Mouse (Mus musculus) kidney, embryonic 14.5 days (tissue): ENCODE data around the gene Nacc1. TPM values are rescaled to one million over a fixed set of nuclear protein-coding genes. Genes with fewer than 3 reads are reported as not detected.
A peak's percentile ranks its signal among the peaks of the same experiment; 100 is the strongest.

ENCODE experiments used
- ATAC-seq: fragments of 200-750 bp; cut with Nextera tagmentation; 2 replicates; pipeline ENCODE4 v1.8.0; 2017; ENCODE audit warnings: moderate number of reproducible peaks, mild to moderate bottlenecking, moderate TSS enrichment, moderate library complexity; ENCODE audit not compliant: low FRiP score, low TSS enrichment
- H3K27ac ChIP-seq: fragments of 300-500 bp; sonication (generic); 2 replicates; pipeline ENCODE4 v1.5.1; 2014; ENCODE audit warnings: low read depth, mild to moderate bottlenecking, low read length, moderate library complexity, mixed read lengths
- H3K27me3 ChIP-seq: fragments of 300-500 bp; sonication (generic); 2 replicates; pipeline ENCODE4 v1.6.1; 2014; ENCODE audit warnings: mild to moderate bottlenecking, low read length; ENCODE audit not compliant: control insufficient read depth, insufficient read depth
- H3K36me3 ChIP-seq: fragments of 300-500 bp; sonication (generic); 2 replicates; pipeline ENCODE4 v1.6.1; 2014; ENCODE audit warnings: low read length, mixed read lengths; ENCODE audit not compliant: control insufficient read depth, insufficient read depth
- H3K4me1 ChIP-seq: fragments of 300-500 bp; sonication (generic); 2 replicates; pipeline ENCODE4 v1.6.1; 2014; ENCODE audit warnings: low read length, mixed read lengths; ENCODE audit not compliant: control insufficient read depth, insufficient read depth
- H3K4me2 ChIP-seq: fragments of 300-500 bp; sonication (generic); replicated peaks from 2 replicates; pipeline ENCODE4 v1.6.1; 2014; ENCODE audit warnings: low read depth, mild to moderate bottlenecking, low read length
- H3K4me3 ChIP-seq: fragments of 300-500 bp; sonication (generic); 2 replicates; pipeline ENCODE4 v1.5.1; 2014; ENCODE audit warnings: mild to moderate bottlenecking, low read length
- H3K9ac ChIP-seq: fragments of 300-500 bp; sonication (generic); 2 replicates; pipeline ENCODE4 v1.6.1; 2014; ENCODE audit warnings: low read depth, mild to moderate bottlenecking, low read length, moderate library complexity
- H3K9me3 ChIP-seq: fragments of 300-500 bp; sonication (generic); 2 replicates; pipeline ENCODE4 v1.6.1; 2016; ENCODE audit warnings: low read length; ENCODE audit not compliant: control insufficient read depth
- WGBS: fragments of 180-500 bp; shearing (Covaris S2); extraction: QIAGEN DNeasy Blood & Tissue Kit; methylation state at CpG from one replicate; pipeline ENCODE4 v1.1.7; 2014; 5-methylcytosine and 5-hydroxymethylcytosine counted together
- polyA plus RNA-seq: library from polyadenylated mRNA; unstranded; fragments of >200 nt; fragmentation: Nextera tagmentation; extraction: Ambion mirVana; gene quantifications from 2 replicates; pipeline ENCODE4 v1.2.1, GENCODE M21; 2014

Gene Nacc1
- polyA plus RNA-seq, 1 experiment from 2014 or later = 33.1 TPM

- no peak for ATAC-seq
- Histone ChIP-seq H3K4me1 (peaks cover 39% of the 10 kb centered on the region), H3K36me3 (no peaks in the 10 kb centered on the region; the same call in 1 of the 2 replicates), H3K4me2 (no peak overlapping the region), H3K27ac (peak overlapping the region; percentile 47; the same call in 1 of the 2 replicates), H3K9ac (no peak overlapping the region), H3K9me3 (no peaks in the 10 kb centered on the region), H3K4me3 (no peak overlapping the region), H3K27me3 (peaks cover 9% of the 10 kb centered on the region; the same call in 1 of the 2 replicates)
- 48% methylated on average over 9 of the region's 9 CpGs for WGBS
These were observed 43.1 kb upstream of the Nacc1 start for GRCm38 (mm10) chr8:84730541-84731370.

DNA sequence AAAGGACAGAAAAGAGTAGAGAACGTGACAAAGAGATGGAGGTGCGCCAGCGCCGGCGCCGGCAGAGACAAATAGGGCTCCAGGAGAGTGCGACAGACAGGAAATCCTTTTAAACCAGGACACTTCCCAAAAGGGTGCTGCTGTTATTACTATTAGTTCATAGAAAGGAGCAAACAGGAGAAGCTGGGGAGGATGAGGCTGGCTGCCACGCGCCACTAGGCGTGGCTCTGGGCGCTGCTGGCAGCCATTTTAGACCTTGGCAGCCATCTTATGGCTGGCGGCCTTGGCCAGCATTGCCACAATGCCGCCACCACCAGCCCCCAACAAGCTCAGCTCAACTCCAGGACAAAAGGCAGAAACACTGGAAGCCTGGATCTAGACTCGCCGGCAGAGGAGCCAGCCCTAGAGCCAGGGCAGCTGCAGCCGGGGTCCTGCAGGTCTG lies 42.3 kb upstream of the Nacc1 start:
- H3K9me3 ChIP-seq = no peaks in the 10 kb centered on the region
- H3K4me3 ChIP-seq = no peak overlapping the region
- no peak overlapping the region for H3K27ac ChIP-seq
- H3K4me1 ChIP-seq = peaks cover 41% of the 10 kb centered on the region
- no peak for ATAC-seq
- no peaks in the 10 kb centered on the region; the same call in 1 of the 2 replicates for H3K36me3 ChIP-seq
- H3K27me3 ChIP-seq = peaks cover 5% of the 10 kb centered on the region
- no peak overlapping the region for H3K4me2 ChIP-seq
- WGBS = 94% methylated on average over 16 of the region's 16 CpGs
- H3K9ac ChIP-seq = no peak overlapping the region

- ATAC-seq = no peak
- Histone ChIP-seq H3K27ac (no peak overlapping the region), H3K4me3 (no peak overlapping the region), H3K27me3 (peaks cover 5% of the 10 kb centered on the region), H3K9me3 (no peaks in the 10 kb centered on the region), H3K4me2 (no peak overlapping the region), H3K36me3 (no peaks in the 10 kb centered on the region; the same call in 1 of the 2 replicates), H3K4me1 (peaks cover 52% of the 10 kb centered on the region), H3K9ac (no peak overlapping the region)
- 73% methylated on average over 3 of the region's 3 CpGs for WGBS
These were observed 40.8 kb upstream of the Nacc1 start for GRCm38 (mm10) chr8:84728474-84728873.

DNA sequence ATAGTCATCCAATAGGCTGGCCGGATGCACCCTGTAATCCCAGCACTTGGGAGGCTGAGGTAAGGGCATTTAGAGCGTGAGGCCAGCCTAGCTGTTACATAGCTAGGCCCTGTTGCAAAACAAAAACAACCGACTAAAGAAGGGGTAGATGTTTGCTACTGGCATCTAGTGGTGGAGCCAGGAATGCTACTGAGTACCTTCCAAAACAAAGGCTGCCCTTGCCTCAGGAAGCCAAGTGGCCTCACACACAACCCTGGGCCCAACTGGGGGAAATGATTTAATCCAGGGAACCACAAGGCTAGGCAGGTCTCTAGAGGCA lies 38.2 kb upstream of the Nacc1 start:
- Histone ChIP-seq H3K4me2 (no peak overlapping the region), H3K4me1 (peaks cover 39% of the 10 kb centered on the region), H3K27me3 (peaks cover 5% of the 10 kb centered on the region), H3K36me3 (peaks cover 7% of the 10 kb centered on the region; the same call in 1 of the 2 replicates), H3K4me3 (no peak overlapping the region), H3K9me3 (no peaks in the 10 kb centered on the region), H3K9ac (no peak overlapping the region), H3K27ac (no peak overlapping the region)
- 19% methylated on average over 3 of the region's 3 CpGs for WGBS
- ATAC-seq = no peak

DNA sequence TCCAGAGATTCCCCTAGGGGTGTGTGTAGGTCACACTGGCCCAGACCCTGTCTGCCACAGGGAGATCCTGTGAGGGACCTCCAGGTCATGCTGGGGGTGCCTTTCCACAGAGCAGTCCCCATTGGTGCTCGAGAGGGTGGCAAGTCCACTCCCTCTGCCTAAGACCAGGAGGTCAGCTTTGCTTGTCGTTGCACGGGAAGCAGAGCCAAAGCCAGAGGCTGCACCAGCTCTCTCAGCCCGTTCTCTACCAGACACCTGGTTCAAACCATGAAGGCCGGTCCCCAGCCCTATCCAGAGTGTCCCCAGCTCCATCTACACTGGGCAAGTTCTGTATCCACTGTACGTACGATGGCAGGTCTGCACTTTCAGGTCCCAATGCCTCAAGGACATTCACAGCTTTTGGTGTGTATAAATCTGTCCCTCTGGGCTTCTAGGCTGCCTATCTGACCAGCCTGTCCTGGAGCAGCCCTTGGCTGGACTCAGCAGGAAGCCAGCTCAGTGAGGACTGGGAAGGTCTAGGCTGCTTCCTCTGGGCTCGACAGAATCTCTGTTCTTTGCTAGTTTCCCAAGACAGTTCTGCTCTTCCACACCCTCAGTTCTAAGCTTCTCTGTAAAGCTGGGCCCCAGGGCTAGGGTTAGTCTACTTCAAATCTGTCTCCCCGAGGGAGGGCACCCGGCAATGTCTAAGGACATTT lies 37.7 kb upstream of the Nacc1 start:
- Histone ChIP-seq H3K9ac (no peak overlapping the region; the same call in 1 of the 2 replicates), H3K27ac (no peak overlapping the region; the same call in 1 of the 2 replicates)
- 52% methylated on average over 10 of the region's 10 CpGs for WGBS

GRCm38 (mm10) chr8:84724683-84725082 lies 37.0 kb upstream of the Nacc1 start:
- WGBS = 58% methylated on average over 9 of the region's 9 CpGs
- no peak for ATAC-seq
- H3K36me3 ChIP-seq = peaks cover 7% of the 10 kb centered on the region; the same call in 1 of the 2 replicates
- peaks cover 5% of the 10 kb centered on the region for H3K27me3 ChIP-seq
- no peak overlapping the region for H3K4me3 ChIP-seq
- peaks cover 29% of the 10 kb centered on the region for H3K4me1 ChIP-seq
- no peak overlapping the region for H3K4me2 ChIP-seq
- no peaks in the 10 kb centered on the region for H3K9me3 ChIP-seq
- no peak overlapping the region; the same call in 1 of the 2 replicates for H3K9ac ChIP-seq
- no peak overlapping the region for H3K27ac ChIP-seq

More for the DNA sequence above, 37.7 kb upstream of the Nacc1 start:
- Histone ChIP-seq H3K27me3 (peaks cover 5% of the 10 kb centered on the region), H3K4me2 (no peak overlapping the region), H3K4me3 (no peak overlapping the region), H3K9me3 (no peaks in the 10 kb centered on the region), H3K36me3 (peaks cover 7% of the 10 kb centered on the region; the same call in 1 of the 2 replicates), H3K4me1 (peaks cover 34% of the 10 kb centered on the region)
- ATAC-seq = no peak

- Histone ChIP-seq H3K4me1 (peaks cover 29% of the 10 kb centered on the region), H3K4me2 (peak overlapping the region; percentile 12), H3K36me3 (peaks cover 7% of the 10 kb centered on the region; the same call in 1 of the 2 replicates), H3K27me3 (peaks cover 14% of the 10 kb centered on the region), H3K9ac (peak overlapping the region; percentile 32; the same call in 1 of the 2 replicates), H3K9me3 (no peaks in the 10 kb centered on the region), H3K4me3 (no peak overlapping the region), H3K27ac (peak overlapping the region; percentile 81)
- ATAC-seq = peak; percentile 10; the same call in 1 of the 2 replicates
- 22% methylated on average over 7 of the region's 7 CpGs for WGBS
These were observed 35.9 kb upstream of the Nacc1 start for GRCm38 (mm10) chr8:84723571-84723900.

- peaks cover 7% of the 10 kb centered on the region; the same call in 1 of the 2 replicates for H3K36me3 ChIP-seq
- H3K27me3 ChIP-seq = peaks cover 14% of the 10 kb centered on the region
- H3K4me1 ChIP-seq = peaks cover 29% of the 10 kb centered on the region
- peak within 1 kb of the TSS; percentile 5; the same call in 1 of the 2 replicates for H3K4me3 ChIP-seq
- peak; percentile 71 for ATAC-seq
- peak within 1 kb of the TSS; percentile 81 for H3K27ac ChIP-seq
- no peaks in the 10 kb centered on the region for H3K9me3 ChIP-seq
- peak within 1 kb of the TSS; percentile 12 for H3K4me2 ChIP-seq
- peak within 1 kb of the TSS; percentile 32 for H3K9ac ChIP-seq
- 25% methylated on average over 10 of the region's 10 CpGs for WGBS
These were observed 35.3 kb upstream of the Nacc1 start, which contains the start of gene G430095P16Rik for GRCm38 (mm10) chr8:84722850-84723570. TSS of gene G430095P16Rik (plus strand) at chr8:84723007.
